Mouse (Mus musculus) E14TG2a.4 (cell line): ENCODE data around the gene Irx5.

Source experiments
- H3K27me3 ChIP-seq: 2 replicates; pipeline ENCODE4 v1.6.1; 2014; ENCODE audit warnings: low read length, control low read depth; ENCODE audit not compliant: insufficient read depth
- H3K36me3 ChIP-seq: 2 replicates; pipeline ENCODE4 v1.6.1; 2014; ENCODE audit warnings: low read length, control low read depth; ENCODE audit not compliant: insufficient read depth
- H3K4me1 ChIP-seq: replicated peaks from 2 replicates; pipeline ENCODE4 v1.6.1; 2014; ENCODE audit warnings: low read depth, low read length, control low read depth
- H3K4me3 ChIP-seq: replicated peaks from 2 replicates; pipeline ENCODE4 v1.5.1; 2014; ENCODE audit warnings: mild to moderate bottlenecking, low read length
- H3K9me3 ChIP-seq: 2 replicates; pipeline ENCODE4 v1.6.1; 2014; ENCODE audit warnings: low read length, control low read depth
- CTCF ChIP-seq: conservative IDR thresholded peaks from 2 replicates; pipeline ENCODE4 v1.5.1; 2014; ENCODE audit warnings: low read length
- NANOG ChIP-seq: IDR thresholded peaks from 2 replicates; pipeline ENCODE4 v1.6.1; 2014; ENCODE audit warnings: borderline replicate concordance, low read length, mixed read lengths
- POU5F1 ChIP-seq: IDR thresholded peaks from 2 replicates; pipeline ENCODE4 v1.6.1; 2014; ENCODE audit warnings: low read length, borderline replicate concordance

Gene Irx5

DNA sequence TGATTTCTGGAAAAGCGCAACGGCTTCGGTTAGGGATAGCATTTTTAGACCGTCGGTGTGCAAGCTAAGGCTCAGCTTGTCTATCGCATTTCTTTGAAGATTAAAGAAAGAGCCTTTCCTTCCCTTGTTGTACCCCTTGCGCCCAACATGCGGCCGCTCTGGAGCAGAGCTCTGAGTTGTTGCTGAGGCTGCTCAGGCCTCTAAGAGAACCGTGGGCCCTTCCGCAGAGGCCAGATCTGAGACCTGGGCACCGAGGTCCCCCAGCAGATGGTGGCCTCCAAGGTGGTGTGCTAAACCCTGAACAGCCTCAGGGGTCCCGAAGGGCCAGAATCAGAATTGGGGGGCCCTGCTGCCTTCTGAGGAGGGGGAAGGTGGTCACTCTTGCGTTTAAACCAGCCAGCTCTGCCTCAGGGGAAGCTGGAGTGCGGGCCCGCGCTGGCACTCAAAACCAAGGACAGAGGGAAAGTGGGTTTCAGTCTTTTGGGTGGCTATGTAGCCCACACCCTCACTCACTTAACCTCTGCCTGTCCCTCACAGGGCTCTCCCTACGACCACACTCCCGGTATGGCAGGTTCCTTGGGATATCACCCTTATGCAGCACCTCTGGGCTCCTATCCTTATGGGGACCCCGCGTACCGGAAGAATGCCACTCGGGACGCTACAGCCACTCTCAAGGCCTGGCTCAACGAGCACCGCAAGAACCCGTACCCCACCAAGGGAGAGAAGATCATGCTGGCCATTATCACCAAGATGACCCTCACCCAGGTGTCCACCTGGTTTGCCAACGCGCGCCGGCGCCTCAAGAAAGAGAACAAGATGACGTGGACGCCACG, 1.8 kb downstream of the Irx5 start:
- no peak overlapping the region for H3K4me3 ChIP-seq
- H3K4me1 ChIP-seq: peaks cover 59% of the 10 kb centered on the region
- peaks cover 72% of the 10 kb centered on the region for H3K27me3 ChIP-seq
- no peaks in the 10 kb centered on the region for H3K9me3 ChIP-seq
- TF ChIP-seq CTCF (no peak), NANOG (no peak), POU5F1 (no peak)
- no peaks in the 10 kb centered on the region for H3K36me3 ChIP-seq

DNA sequence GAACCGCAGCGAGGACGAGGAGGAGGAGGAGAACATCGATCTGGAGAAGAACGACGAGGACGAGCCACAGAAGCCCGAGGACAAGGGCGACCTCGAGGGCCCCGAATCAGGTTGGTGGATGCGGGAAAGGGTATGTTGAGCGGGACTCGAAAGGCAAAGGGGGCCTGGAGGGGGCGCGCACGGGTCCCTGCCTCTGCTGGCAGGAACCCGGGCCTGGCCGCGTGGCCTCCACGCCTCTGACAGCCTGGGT, 2.3 kb downstream of the Irx5 start:
- Histone ChIP-seq H3K4me1 (peaks cover 57% of the 10 kb centered on the region), H3K36me3 (no peaks in the 10 kb centered on the region), H3K27me3 (peaks cover 77% of the 10 kb centered on the region), H3K4me3 (peak overlapping the region; percentile 60), H3K9me3 (no peaks in the 10 kb centered on the region)
- TF ChIP-seq POU5F1: no peak
- TF ChIP-seq NANOG: no peak

- Histone ChIP-seq H3K4me3 (peak overlapping the region; percentile 60), H3K27me3 (peaks cover 82% of the 10 kb centered on the region), H3K4me1 (peaks cover 58% of the 10 kb centered on the region), H3K9me3 (no peaks in the 10 kb centered on the region), H3K36me3 (no peaks in the 10 kb centered on the region)
- TF ChIP-seq NANOG (no peak), POU5F1 (no peak), CTCF (no peak)
These were observed 2.8 kb downstream of the Irx5 start for GRCm38 (mm10) chr8:92360083-92360861.

DNA sequence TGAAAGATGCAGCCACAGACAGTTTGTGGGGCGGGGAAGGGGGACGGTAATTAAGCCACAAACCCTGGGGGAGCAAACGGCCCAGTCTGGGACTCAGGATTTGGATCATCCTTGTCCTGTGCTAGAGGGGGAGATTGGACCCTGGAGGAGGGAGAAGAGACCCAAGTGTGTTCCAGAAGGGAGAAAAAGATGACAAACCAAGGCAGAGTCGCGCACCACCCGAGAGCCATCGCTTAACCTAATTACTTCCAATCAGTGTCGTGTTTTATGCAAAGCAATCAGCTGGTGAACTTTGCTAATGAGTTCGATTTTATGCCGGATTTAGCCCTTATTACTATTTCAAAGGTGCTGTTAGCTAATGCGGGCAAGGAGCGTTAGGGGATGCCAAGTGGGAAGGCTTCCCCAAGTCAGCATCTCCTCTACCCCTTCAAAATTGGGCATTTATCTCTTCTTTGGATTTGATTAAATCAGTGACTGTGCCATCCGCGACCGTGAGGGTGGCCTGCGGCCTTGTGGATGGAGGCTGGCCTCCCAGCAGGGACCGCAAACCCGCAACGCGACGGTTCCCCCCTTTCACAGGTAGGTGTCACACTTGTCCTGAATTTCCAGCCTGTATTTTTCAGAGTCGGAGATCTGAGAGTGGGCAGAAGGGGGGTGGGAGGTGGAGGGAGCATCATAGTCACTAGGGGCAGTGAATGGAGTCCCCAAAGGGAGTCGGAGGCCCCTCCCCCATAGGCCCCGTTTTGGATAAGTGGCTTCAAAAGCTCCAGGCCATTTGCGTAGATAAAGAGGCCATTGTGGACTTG, 4.3 kb downstream of the Irx5 start:
- H3K9me3 ChIP-seq: no peaks in the 10 kb centered on the region
- H3K4me1 ChIP-seq: peaks cover 67% of the 10 kb centered on the region
- H3K27me3 ChIP-seq: peaks cover 92% of the 10 kb centered on the region
- H3K4me3 ChIP-seq: no peak overlapping the region
- no peaks in the 10 kb centered on the region for H3K36me3 ChIP-seq
- no peak for TF ChIP-seq CTCF
- no peak for TF ChIP-seq POU5F1
- TF ChIP-seq NANOG: no peak

GRCm38 (mm10) chr8:92362396-92363115, 5.1 kb downstream of the Irx5 start:
- Histone ChIP-seq H3K4me3 (no peak overlapping the region), H3K9me3 (no peaks in the 10 kb centered on the region), H3K27me3 (peaks cover 92% of the 10 kb centered on the region), H3K36me3 (no peaks in the 10 kb centered on the region), H3K4me1 (peaks cover 65% of the 10 kb centered on the region)
- TF ChIP-seq CTCF: no peak
- no peak for TF ChIP-seq POU5F1
- TF ChIP-seq NANOG: no peak

DNA sequence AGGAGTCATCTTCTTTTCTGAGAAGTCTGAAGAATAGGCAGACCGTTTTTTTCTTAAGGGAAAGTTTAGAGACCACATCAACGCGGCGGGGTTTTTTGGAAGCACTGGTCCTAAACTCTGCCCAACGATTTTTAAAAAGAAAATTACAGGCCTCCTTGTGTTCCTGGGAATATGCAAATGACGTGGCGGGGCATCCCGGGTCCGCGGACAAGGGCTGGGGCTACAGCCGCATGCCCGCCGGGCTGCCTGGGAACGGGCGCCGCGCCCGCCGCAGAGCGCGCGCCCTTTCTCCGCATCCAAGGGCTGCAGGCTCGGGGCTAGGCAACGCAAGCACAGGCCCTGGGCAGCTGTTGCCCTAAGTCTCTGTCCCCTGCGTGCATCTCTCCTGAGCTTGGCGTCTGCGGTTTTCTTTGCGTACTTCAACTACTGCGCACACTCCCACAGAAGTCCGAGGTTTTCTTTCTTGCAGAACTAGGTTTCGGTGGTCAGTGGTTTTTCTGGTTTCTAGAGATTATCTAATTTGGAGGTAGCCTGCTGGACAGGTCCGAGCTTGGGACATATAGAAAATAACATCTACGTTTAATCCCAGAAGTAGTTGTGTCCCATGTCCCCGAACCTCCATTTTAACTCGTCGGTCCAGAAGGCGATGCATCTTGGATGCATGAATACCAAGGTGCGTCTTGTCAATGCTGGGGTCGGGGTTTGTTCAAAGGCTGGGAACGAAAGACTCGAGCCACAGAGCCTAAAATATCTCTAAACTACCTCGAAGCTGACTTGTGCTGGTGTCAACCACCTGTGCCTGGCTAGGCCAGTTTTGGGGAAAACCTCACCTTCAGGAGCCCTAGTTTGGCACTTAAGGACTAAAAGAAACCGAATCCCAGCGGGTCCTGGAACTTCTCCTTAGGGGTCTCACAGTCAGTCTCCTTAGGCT, 6.1 kb downstream of the Irx5 start:
- Histone ChIP-seq H3K4me3 (peak overlapping the region; percentile 32; the same call in 1 of the 2 replicates), H3K4me1 (peaks cover 65% of the 10 kb centered on the region), H3K27me3 (peaks cover 94% of the 10 kb centered on the region), H3K36me3 (no peaks in the 10 kb centered on the region), H3K9me3 (no peaks in the 10 kb centered on the region)
- TF ChIP-seq NANOG (no peak), POU5F1 (no peak), CTCF (no peak)

- TF ChIP-seq NANOG: no peak
- TF ChIP-seq CTCF: peak; percentile 69
- no peaks in the 10 kb centered on the region for H3K9me3 ChIP-seq
These were observed 6.8 kb downstream of the Irx5 start for GRCm38 (mm10) chr8:92364148-92364775.

More at GRCm38 (mm10) chr8:92364148-92364775, 6.8 kb downstream of the Irx5 start:
- H3K4me1 ChIP-seq: peaks cover 62% of the 10 kb centered on the region
- no peaks in the 10 kb centered on the region for H3K36me3 ChIP-seq
- H3K4me3 ChIP-seq: 0 out of 2 replicates have a peak overlapping the region, but pooled peaks have one; percentile 32
- peaks cover 94% of the 10 kb centered on the region for H3K27me3 ChIP-seq
